Mouse (Mus musculus) adrenal gland, postnatal 36 days (tissue): ENCODE measurements around the gene Fam8a1. TPM values are rescaled to one million over a fixed set of nuclear protein-coding genes. Genes with fewer than 3 reads are reported as not detected.

Experiments used
- DNase-seq, 2 experiments: peaks; one replicate each; pipeline ENCODE4 v3.0.0; 2021; ENCODE audit warnings: mixed read lengths in 1 of 2
- total RNA-seq, 2 experiments: library from RNA; stranded (reverse); gene quantifications; 2 replicates each; pipeline ENCODE4 v1.2.3; 2021

Gene Fam8a1
- total RNA-seq, 2 experiments from 2014 or later = 52.5 to 56.8 TPM

DNA sequence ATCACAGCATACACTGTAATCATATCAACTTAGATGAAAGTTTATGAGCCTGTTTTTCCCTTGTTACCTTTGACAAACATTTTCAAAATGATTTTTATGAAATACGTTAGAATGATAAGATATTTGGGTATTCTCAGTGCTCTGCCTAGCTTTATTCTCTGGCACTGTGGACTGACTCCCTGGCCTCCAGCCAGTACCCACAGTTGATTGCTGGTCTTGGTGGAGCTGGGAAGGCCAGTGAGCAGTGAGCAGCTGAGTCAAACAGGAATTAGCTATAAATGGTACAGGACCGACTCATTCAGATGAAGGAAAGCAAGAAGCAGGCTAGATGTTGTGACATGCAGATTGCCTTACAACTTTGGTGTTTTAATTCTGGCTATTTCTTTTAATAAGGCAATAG is 5.3 kb downstream of the Fam8a1 start:
- DNase-seq = peak; percentile 72 to 74

DNA sequence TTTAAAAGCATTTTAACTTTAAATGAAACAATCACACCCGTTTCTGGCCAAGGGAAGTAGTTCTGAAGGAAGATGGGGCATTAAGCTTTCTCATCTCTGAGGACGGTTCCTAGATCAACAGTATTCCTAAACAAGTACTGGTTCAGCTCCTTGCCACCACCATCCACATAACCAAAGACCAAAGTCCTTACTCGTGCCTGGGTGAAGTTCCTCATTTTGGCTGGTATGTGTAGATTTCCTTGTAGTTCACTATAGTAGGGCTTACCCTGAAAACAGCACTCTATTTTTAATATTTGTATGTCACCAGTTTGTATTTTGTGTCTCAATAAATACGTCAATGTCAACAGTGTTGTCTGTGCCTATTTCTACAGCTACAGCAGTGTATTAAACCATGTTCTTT is 8.4 kb downstream of the Fam8a1 start:
- DNase-seq = no peak

GRCm38 (mm10) chr13:46682921-46683320 is 13.6 kb downstream of the Fam8a1 start:
- no peak for DNase-seq

DNA sequence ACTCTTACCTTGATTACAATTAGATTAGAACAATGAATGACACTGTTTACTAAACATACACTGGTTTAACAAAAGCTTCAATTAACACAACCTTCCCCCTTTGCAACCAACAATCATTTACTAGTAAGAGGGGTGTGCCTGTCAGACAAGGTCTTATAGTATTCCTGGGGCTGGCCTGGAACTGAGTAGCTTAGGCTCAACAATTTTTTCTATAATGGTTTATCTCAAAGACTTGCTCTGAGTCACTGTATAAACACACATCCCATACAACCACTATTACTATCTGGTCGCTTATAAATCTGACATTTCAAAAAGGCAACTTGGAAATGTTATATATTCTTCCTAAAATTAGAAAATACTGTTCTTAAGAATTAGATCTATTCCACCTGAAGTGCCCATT is 14.0 kb downstream of the Fam8a1 start:
- DNase-seq = no peak

GRCm38 (mm10) chr13:46690559-46691241 is 21.4 kb downstream of the Fam8a1 start:
- DNase-seq = no peak

- DNase-seq = no peak
Observed at GRCm38 (mm10) chr13:46695296-46695908, 26.1 kb downstream of the Fam8a1 start.

GRCm38 (mm10) chr13:46695932-46696331 is 26.6 kb downstream of the Fam8a1 start:
- no peak for DNase-seq

GRCm38 (mm10) chr13:46696788-46697187 is 27.5 kb downstream of the Fam8a1 start:
- DNase-seq = no peak

GRCm38 (mm10) chr13:46699372-46699771 is 30.1 kb downstream of the Fam8a1 start:
- DNase-seq = no peak

DNA sequence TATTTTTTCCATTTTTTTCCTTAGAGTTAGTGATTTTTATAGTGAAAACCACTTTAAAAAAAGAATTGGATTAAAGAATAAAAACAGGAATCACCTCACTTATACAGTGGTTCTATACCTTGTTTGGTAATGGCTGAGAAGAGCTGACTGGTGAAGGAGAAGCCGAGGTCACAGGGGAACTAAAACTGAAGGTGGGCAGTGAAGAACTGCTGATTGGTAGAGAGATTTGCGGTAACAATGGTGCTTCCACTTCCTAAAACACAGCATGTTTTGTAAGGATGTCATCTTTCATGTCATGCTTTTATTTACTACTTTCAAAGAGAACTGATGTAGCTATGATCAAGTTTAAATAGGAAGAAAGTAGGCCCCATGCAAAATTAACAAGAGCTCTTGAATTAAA is 32.2 kb downstream of the Fam8a1 start:
- DNase-seq = no peak

GRCm38 (mm10) chr13:46703138-46703537 is 33.8 kb downstream of the Fam8a1 start:
- peak in 1 of 2 experiments; percentile 6 for DNase-seq

GRCm38 (mm10) chr13:46713486-46713885 is 44.2 kb downstream of the Fam8a1 start:
- no peak for DNase-seq

DNA sequence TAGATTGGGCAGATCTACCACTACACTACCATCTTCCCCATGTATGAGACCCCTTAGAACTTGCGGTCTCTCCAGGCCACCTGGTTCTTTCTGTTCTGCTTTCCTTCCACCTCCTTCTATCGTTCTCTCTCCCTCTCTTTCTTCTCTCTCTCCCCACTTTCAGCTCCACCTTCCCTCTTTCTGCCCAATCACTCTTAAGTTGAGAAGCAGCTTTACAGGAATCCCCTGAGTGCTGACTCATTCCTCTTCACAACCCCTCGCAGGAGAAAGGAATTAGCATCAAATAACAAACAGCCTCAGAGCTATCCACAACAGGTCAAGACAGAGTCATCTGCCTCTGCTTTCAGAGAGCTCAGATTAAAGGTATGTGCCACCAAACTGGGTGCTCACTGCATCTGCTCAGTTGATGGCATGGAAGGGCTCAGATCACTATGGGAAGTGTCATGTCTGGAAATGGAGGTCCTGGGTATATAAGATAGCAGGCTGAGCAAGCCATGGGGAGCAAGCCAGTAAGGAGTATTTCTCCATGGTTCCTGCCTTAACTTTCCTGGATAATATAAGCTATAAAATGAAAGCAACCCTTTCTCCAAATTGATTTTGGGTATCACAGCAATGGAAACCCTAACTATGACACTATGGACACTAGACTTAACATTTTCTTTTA is 46.8 kb downstream of the Fam8a1 start:
- DNase-seq = no peak

- DNase-seq = no peak
Observed at GRCm38 (mm10) chr13:46718893-46719400, 49.6 kb downstream of the Fam8a1 start.

DNA sequence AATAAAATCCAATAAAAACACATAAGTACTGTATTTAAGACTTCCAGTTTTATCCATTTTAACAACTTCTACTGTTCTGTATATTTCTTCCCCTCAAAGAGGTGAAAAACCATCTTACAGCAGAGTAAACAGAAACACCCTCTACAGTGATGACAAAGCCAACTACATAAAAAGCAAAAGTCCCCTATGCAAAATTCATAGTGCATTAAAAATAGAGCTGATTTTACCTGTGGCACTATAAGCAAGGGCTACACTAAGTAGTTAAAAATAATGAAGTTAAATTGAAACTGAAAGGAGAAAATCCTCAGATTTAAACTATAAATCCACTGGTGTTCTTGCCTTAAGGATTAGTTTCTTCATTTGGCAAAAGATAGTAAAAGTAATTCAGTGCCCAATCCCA is 51.7 kb downstream of the Fam8a1 start:
- DNase-seq = no peak

DNA sequence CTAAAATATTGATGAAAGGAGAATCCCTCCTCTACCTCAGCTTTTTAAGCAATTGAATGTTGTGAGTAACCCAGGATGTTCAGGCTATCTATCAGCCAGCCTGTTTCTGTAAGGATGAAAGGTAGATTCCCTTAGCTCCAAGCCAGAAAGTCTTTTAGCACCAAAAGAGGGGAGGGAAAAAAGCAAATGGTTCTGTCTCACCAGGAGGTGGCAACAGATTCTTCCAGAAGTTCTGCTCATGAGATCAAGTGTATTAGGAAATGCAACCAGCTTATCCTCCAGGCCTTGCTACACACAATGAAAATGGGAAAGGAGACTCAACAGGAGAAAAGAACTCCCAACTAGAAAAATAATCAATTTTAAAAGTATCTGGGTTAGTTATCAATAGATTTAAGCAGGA is 55.0 kb downstream of the Fam8a1 start:
- DNase-seq = no peak

DNA sequence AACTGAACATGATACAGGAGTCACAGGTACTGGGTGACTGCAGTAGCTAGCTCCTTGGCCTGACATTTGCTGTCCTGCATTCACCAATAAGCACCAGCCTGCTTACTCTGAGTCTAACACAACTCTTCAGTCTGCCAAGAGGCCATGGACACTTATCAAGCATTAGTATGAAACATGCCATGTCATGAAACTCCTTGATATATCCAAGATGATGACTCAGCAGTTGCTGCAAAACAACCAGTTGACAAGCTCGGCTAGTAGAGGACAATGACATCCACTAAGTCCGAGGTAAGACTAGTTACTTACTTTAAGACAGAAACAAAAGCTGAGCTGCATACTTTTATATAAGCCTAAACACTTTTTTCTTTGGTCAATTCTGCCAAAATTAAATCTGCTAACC is 55.9 kb downstream of the Fam8a1 start:
- no peak for DNase-seq

DNA sequence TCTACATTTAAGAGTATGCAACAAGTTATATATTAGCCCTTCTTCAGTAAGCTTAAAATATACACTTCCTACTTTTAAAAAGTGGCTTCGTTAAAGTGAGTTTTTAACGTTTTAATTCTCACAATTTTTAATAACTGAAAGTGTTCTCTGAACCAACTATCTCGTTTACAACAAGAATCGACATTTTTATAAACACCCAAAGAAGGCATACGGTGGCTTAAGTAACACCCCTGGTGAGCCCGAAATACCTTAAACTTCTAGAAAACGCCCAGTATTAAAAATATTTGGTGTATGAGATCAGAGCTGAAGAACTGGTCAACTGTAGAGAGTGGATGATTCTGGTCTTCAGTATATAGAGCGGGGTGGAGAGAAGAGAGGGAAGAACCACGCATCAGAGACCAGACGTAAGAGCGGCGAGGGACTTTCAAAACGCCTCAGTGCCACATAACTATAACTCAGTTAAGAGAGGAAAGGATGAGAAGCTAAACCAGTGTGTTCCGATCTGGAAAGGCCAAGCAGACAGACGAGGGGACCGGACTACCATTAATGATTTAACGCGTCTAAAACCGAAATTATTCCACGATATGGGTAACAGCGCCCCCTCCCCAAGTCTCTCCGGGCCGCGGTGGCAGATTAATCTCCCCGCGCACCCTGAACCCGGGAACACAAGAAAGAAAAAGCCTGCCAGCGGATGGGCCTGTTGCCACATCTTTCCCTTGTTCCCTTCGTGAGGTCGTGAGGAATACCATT is 57.1 kb downstream of the Fam8a1 start:
- DNase-seq = peak in 1 of 2 experiments; percentile 33

DNA sequence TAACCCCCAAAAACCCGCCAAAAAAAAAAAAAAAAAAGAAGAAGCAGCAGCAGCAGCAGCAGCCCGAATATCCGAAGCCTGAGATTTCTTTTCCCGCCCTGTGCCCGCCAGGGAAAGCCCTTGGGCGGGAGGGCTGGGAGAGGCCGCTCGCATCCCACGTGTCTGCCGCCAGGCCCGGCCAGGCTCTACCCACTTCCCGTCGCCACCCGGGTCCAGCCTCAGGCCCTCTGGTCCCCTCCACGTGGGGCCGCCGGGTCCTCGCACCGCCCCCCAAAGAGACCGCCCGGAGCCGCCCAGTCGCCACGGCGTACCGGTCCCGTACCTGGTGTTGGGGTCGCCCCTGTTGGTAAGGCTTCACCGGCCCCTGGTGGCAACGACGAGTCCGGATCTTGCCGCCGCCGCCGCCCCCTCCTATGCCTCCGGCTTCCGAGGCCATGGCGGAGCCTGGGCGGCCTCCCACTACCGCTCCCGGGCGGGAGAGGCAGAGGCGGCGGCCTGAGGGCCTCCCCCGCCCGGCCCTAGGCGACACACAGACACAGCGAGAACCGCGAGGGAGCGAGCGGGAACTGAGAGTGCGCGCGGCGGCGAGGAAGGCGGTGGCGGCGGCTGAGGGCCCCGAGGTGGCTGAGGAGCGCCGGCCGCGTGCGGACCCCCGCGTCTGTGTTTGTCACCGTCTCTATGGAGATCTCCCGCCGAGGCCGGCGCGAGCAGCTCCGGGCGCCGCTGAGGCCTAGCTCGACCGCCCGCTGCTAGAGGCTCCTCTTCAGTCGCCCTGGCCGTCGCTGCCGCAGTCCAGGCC is 57.9 kb downstream of the Fam8a1 start:
- DNase-seq = peak; percentile 78 to 79
